Mouse (Mus musculus) thymus, postnatal 36 days (tissue): ENCODE data around the gene Tars2.
A peak's percentile ranks its signal among the peaks of the same experiment; 100 is the strongest.
"Not testable (repeated sequence)": the region's sequence is repeated elsewhere in the genome, so short reads cannot be mapped to it uniquely, and the experiment has no call there.

Source experiments
- DNase-seq, 2 experiments: peaks; one replicate each; pipeline ENCODE4 v3.0.0; 2022; ENCODE audit warnings: mixed read lengths in 2 of 2

Gene Tars2

GRCm38 (mm10) chr3:95760106-95760505 is at the start of gene Tars2:
Tars2 (minus strand) TSS chr3:95760206.
- DNase-seq, result no peak

GRCm38 (mm10) chr3:95808384-95808783 is 48.4 kb upstream of the Tars2 start:
- no peak for DNase-seq

GRCm38 (mm10) chr3:95807630-95808029 is 47.6 kb upstream of the Tars2 start:
- not testable (repeated sequence) for DNase-seq

- DNase-seq, result no peak
Measured at GRCm38 (mm10) chr3:95806677-95807076, 46.7 kb upstream of the Tars2 start.

- no peak for DNase-seq
Measured at GRCm38 (mm10) chr3:95803851-95804250, 43.8 kb upstream of the Tars2 start.

- no peak for DNase-seq
Measured at GRCm38 (mm10) chr3:95798756-95799155, 38.8 kb upstream of the Tars2 start.

- DNase-seq, result no peak
Measured at GRCm38 (mm10) chr3:95794299-95794698, 34.3 kb upstream of the Tars2 start.

GRCm38 (mm10) chr3:95793662-95794061 is 33.7 kb upstream of the Tars2 start:
- no peak for DNase-seq

GRCm38 (mm10) chr3:95785501-95785900 is 25.5 kb upstream of the Tars2 start:
- DNase-seq, result no peak

- peak; percentile 30 to 33 for DNase-seq
Measured at GRCm38 (mm10) chr3:95771985-95772384, 12.0 kb upstream of the Tars2 start.

GRCm38 (mm10) chr3:95765534-95765933 is 5.5 kb upstream of the Tars2 start:
- no peak for DNase-seq

GRCm38 (mm10) chr3:95763811-95764210 is 3.8 kb upstream of the Tars2 start:
- no peak for DNase-seq

GRCm38 (mm10) chr3:95762961-95763360 is 3.0 kb upstream of the Tars2 start:
- DNase-seq, result no peak

- DNase-seq, result no peak
Measured at GRCm38 (mm10) chr3:95761771-95762170, 1.8 kb upstream of the Tars2 start.

GRCm38 (mm10) chr3:95760656-95761055 is 650 bp upstream of the Tars2 start:
- DNase-seq, result no peak

- DNase-seq, result no peak
Measured at GRCm38 (mm10) chr3:95758467-95759218, 1.4 kb downstream of the Tars2 start.

GRCm38 (mm10) chr3:95756808-95757207 is 3.2 kb downstream of the Tars2 start:
- no peak for DNase-seq

GRCm38 (mm10) chr3:95754345-95755206 is 5.4 kb downstream of the Tars2 start:
- DNase-seq, result peak; percentile 88 to 91

- no peak for DNase-seq
Measured at GRCm38 (mm10) chr3:95752935-95753334, 7.1 kb downstream of the Tars2 start.

- DNase-seq, result peak; percentile 18 to 44
Measured at GRCm38 (mm10) chr3:95740406-95740805, 19.6 kb downstream of the Tars2 start.

GRCm38 (mm10) chr3:95739353-95740104 is 20.5 kb downstream of the Tars2 start, which contains the start of gene Ecm1:
Ecm1 (minus strand) TSS chr3:95739569.
- peak; percentile 34 to 42 for DNase-seq

GRCm38 (mm10) chr3:95735071-95735670 is 24.8 kb downstream of the Tars2 start:
- no peak for DNase-seq
